Mouse (Mus musculus) brain, embryonic 18.5 days (tissue): ENCODE data around the gene Shank2.

ENCODE experiments used
- DNase-seq: peaks from one replicate; pipeline ENCODE4 v3.0.0-alpha.2; 2012; ENCODE audit warnings: low read depth, low spot score

Shank2 gene

GRCm38 (mm10) chr7:144228683-144229082 lies 227.0 kb downstream of the Shank2 start:
- DNase-seq: no peak

DNA sequence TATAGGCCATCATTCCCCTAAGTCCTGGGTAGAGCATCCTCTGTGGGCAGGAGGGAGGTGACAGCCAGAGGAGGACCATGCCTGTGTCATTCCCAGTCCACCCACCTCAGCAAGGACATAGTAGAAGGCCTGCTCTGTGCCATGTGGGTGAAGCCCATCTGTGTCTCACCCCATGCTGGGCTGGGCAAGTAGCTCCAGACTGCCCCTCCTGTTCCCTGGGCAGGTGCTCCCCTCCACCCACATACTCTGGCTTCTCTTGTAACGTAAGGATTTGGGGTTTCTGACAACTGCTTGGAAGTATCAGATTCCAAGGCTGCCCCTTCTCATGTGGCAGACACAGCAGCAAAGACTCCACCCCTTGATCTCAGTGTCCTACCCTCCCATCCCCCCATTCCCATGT lies 227.7 kb downstream of the Shank2 start:
- DNase-seq: no peak

GRCm38 (mm10) chr7:144232132-144232706 lies 230.5 kb downstream of the Shank2 start:
- DNase-seq: no peak

GRCm38 (mm10) chr7:144233479-144233878 lies 231.8 kb downstream of the Shank2 start:
- no peak for DNase-seq

DNA sequence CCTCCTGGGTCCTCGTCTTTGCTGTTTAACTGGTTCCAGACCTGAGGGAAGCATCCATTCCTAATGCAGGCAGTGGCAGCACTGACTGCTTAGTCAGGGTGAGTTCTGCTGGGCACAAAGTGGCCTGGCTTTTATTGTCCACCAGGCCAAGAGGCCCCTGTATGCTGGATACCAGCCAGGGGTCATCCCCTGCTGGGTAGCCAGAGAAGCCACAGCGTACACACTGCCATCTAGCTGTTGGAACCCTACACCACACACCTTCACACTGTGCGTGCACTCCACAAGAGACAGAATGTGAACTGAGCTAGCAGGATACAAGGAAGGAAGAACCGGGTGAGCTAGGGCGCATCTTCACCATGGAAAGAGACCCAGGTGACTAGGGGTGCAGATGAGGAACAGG lies 233.1 kb downstream of the Shank2 start:
- DNase-seq: no peak

GRCm38 (mm10) chr7:144235523-144235922 lies 233.8 kb downstream of the Shank2 start:
- DNase-seq: no peak

DNA sequence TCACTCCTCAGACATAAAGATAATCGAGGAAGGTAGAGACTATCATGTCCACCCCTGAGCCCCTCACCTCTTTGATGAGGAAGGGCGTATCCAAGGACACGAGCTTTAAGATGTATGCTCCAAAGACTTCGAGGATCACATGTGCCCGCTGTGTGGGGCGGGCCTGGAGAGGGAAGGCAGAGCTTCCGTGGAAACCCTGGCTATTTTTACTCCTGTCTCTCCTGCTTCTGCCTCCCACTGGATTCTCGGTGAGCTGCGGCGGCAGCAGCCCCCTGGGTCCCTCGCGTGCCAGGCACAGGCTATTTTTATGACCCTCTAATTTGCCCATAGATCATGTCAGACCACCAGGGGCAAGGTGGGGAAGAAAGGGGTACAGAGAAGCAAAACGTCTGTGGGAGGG lies 235.1 kb downstream of the Shank2 start:
- DNase-seq: no peak

DNA sequence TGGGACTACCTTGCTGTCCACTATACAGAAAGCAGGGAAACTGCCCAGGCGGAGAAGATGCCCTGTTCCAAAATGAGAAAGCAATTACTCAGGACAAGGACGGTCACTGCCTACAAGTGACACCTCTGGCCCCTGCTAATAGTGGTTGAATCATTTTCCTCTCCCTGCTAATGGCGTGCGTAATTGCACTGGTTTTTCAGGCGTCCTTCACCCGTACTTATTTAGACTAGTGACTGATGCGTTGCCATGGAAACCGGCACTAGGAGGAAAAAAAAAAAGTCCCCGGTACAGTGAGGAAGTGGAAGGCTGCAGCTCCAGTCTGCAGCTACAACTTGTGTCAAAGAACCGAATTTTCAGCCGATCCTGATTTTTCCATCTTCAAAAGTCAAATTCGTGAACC lies 236.7 kb downstream of the Shank2 start:
- peak; percentile 77 for DNase-seq

DNA sequence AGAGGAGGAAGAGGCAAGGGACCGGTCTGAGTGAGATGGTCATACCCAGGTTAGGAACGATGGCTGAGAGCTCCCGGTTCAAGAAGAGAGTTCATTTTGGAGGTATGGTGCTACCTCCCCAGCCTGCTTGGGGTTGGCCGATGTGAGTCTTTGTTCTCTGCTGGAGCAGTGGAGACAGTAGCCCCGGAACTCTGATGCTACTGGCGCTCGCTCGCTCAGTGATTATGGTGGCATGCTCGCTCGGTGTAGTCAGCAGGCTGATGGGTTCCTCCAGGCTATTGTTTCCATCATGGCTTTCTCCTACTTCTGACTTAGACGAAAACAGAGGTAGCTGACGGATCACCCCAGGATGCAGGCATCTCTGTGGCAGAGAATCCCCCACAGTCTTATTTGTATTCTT lies 237.3 kb downstream of the Shank2 start:
- no peak for DNase-seq

DNA sequence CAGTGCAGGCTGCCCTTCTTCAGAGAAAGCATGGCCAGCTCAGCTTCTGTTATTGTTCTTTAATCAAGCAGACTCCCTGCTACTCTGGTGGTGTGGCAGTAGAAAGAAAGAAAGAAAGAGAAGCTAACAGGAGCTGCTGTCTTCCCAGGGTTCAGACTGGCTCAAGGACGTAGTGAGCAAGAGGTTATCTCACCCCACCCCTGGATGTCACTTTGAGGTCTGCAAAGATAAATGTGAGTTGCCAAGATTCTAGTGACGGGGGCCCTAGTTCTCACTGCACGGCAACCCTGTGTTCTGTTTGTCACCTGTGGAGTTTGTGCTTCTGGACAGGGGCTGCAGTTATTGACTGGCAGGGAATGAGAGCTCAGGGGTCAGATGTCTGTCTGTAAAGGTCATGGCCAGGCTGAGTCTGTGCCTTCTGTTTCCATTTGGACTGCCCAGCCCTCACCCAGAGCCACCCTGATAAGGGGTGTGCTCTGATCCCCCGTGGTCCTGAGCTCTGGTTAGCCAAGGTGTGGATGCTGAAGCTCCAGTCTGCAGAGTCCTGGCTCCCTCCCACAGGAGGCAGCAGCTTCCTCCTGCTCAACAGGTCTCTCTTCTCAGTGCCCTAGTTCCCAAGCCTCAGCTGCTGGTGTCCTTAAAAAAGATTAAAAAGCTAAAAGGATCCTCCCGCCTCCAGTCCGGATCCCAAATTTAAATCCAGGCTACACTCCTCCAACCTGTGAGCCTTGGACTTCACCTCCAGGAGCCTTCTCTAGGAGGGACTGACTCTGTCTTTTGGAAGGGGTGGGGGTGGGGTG lies 238.0 kb downstream of the Shank2 start:
- DNase-seq: no peak

DNA sequence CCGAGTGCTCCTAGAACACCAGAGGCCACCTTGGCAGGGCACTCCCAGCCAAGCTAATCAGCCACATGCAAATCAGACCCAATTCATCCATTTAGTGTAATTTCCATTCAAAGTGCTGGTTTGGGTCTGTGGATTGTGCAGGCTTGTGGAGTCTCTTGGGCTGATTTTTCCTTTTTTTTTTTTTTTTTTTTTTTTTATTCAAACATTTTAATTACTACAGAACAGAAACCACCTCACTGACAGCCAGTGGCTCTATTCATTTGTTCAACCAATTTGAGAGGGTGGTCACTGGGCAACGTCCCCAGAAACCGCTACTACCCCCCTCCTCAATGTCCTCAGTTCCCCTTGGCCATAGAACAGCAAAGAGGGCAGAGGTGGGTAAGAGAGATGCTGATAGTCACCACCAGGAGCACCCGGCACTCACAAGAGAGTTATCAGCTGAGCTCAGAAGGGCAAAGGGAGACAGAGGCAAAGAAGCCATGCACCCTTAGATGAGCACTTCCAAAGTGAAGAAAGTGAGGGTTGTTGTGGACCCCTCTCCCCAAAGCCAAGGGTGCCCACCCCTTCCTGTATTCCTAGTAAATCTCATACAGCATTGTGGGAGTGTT lies 239.1 kb downstream of the Shank2 start:
- DNase-seq: no peak

DNA sequence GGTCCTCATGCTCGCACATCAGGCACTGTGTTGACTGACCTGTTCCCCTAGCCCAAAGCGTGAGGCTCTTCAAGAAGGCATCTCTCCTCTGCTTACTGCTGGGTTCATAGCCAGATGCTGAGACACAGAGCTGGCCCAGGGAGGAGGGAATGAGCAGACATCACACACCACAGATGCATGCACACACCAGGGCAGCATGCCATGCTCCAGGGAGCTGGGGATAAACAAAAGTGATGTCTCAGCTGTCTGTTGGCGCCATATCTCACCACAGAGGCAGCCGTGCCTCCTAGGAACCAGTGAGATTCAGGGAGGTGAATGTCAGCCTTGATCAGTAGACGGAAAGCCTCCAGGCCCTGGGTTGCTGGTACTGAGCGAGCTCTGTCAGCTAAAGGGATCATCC lies 242.5 kb downstream of the Shank2 start:
- no peak for DNase-seq

DNA sequence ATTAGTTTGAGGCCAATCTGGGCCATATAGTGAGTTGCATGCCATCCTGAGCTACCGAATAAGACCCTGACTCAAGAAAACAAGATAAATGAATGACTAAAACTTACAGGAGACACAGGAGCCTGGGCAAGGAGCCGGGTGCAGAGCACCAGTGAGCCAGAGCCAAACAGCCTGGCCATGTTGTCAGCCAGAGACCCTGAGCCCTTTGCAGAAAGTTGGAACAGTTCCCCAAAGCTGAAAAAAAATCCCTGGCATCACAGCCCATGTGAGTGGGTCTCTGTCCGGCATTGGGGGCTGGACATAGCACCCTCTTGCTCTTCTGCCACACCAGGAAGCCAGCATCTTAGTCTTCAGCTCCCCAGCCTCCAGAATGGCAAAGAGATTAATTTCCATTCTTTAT lies 244.5 kb downstream of the Shank2 start:
- DNase-seq: no peak

DNA sequence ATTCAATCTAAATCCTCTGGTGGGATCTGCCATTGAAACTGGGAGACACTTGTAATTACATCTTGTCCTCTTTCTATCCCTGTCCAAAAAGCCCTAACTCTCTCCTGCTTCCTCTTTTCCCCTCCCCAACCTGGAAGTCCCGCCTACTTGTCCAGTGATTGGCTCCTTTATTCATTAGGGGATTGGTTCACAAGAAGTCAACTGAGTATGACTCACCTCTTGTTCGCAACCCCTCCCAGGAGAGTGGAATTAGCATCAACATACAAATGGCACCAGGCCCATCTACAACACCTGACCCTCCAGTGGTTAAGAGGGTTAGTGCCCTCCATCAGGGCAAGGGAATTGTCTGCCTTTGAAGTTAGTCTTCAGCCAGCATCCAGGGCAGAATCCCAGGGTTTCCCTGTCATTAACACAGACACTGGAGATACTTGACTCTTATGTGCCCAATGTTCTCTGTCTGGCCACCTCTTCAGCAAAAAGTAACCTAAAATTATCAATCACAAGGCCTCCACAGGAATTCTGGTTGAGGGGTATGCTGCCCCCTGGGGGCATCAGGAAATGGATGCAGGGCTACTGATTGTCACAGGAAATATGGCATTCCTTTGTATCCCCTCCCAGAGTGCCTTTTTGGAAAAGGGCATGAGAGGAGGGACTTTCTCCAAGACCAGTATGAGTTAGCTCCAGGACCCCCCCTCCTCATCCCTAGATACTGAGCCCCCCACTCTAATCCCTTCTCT lies 247.1 kb downstream of the Shank2 start:
- DNase-seq: no peak

DNA sequence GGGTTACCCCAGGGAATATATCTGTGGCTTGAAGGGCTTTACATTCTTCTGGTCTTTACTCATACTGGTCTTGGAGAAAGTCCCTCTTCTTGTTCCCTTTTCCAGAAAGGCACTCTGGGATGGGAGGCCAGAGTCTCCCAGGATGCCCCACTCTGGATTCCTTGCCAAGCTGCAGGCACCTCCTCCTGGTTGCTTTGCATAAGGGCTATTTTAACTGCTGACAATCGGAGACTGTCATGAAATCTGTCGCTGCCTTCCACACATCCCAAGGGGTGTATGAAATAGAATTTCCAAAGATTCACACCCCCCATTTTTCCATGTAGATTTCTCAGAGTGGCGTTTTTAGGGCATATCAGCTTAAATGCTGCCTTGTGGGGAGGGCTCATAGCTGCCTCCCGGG lies 249.1 kb downstream of the Shank2 start:
- no peak for DNase-seq

DNA sequence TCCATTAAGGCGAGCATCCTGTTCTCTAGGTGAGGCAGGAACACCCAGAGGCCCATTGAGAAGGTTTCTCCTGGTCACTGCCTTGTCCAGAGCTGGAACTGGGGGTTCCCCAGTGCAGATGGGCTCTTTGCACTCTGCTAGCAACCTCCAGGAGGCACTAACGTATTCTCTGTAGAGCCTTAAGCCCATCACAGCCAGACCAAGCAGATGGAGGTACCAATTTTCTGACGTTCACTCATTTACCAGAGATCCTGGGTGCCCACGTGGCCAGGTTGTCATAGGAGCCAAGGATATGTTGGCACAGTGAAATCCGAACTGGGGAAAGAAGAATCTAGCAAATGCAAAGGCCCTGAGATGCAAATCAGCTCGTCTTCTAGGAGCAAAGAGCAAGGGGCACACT lies 249.5 kb downstream of the Shank2 start:
- no peak for DNase-seq

- DNase-seq: no peak
Measured at GRCm38 (mm10) chr7:144254674-144255246, 253.0 kb downstream of the Shank2 start.

- no peak for DNase-seq
Measured at GRCm38 (mm10) chr7:144257821-144258220, 256.1 kb downstream of the Shank2 start.

GRCm38 (mm10) chr7:144258332-144258731 lies 256.6 kb downstream of the Shank2 start:
- no peak for DNase-seq

DNA sequence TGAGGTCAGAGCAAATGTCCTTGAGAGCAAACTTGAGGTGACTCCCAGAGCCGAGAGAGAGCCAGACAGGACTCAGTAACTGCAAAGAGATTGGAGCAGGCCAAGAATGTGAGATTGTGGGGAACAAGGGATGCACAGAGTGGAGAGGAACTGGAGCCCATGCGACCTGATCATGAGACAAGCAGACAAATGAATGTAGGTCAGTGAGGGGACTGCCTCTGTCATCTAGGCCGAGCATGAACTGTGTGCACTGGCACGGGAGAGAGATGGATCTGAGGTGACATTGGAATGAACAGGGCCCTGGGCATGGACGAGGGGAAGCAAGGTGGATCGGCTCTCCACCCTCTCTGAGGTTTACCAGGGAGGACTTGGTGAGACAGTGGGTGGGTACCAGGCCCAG lies 260.9 kb downstream of the Shank2 start:
- no peak for DNase-seq

DNA sequence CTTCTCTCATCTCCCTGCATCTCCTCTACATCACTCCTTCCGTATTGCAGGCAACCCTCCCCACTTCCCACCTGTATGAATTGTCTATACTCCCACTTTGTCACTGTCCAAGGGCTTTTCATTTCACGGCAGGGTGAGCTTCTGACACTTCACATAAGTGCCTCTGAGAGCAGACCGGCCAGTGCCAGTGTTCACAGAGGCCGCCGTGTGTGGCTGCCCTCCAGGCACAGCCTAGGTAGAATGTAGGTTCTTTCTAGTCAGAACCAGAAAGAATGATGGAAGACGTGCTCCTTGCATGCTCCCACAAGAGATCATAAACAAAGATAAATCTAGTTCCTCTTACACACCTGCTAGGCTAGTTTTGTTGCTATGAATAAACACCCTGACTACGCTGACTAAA lies 265.0 kb downstream of the Shank2 start:
- DNase-seq: no peak

DNA sequence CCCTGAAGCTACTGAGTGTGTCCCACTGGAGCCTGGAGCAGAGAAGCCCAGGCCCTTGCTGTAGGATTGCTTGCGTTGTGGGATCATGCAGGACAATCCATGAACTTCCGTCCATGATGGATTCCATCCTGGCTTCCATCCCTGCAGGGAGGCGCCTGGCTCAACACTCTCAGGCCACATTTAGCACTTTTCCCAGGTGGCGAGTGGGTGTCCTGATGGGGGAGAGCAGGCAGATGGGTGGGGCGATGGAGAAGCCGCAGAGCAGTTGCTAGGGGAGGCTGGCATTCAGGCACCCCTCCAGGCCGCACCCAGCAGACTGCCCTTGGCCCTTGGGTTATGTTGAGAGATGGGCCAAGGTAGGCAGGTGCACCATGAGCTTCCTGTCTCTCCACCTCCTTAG lies 266.6 kb downstream of the Shank2 start:
- no peak for DNase-seq
